Mouse (Mus musculus): ENCODE data around the gene Rfc5. TPM values are rescaled to one million over a fixed set of nuclear protein-coding genes. Genes with fewer than 3 reads are reported as not detected.

Gene Rfc5
- total RNA-seq, 1 experiment, result 173 TPM

DNA sequence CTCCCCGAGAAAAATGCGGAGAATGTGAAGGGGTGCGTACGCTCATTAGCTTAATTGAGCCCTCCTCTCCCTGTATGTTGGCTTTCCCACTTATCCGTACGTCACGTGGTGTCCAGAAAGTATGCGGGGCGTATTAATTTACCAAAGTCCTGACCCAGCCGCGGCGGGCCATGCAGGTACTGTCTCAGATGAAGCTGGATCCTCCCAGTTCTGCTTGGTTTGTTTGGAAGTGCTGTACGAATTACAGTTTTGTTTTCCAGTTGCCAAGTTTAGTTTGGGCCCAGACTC is 28.7 kb downstream of the Rfc5 start:
- in situ Hi-C loops (cut with MboI; ENCODE audit: low sequenced_read_pairs in 2 of 2, unreplicated experiment in 2 of 2), result no loop called here
- peak overlapping the region; percentile 2 to 34 for H3K4me3 ChIP-seq (ENCODE audit: insufficient read depth in 1 of 2, low read depth in 1 of 2, low read length in 2 of 2, poor library complexity in 1 of 2, severe bottlenecking in 1 of 2)
- H3K9me3 ChIP-seq (ENCODE audit: control insufficient read depth, insufficient read depth, low read depth, low read length), result no peaks in the 10 kb centered on the region
- no peak for TF ChIP-seq ZNF384 (IDR thresholded peaks at IDR 0.05; ENCODE audit: low read depth, low read length)
- TF ChIP-seq MAFK (IDR thresholded peaks at IDR 0.05; ENCODE audit: insufficient read depth, low read depth, low read length), result 0 out of 2 replicates have a peak, but pooled peaks have one; percentile 35
- peaks cover 18% of the 10 kb centered on the region for H3K36me3 ChIP-seq (ENCODE audit: control insufficient read depth, insufficient read depth, low read length, poor library complexity, severe bottlenecking)
- no peak for DNase-seq (ENCODE audit: low read depth, low spot score)
- H3K9ac ChIP-seq (ENCODE audit: insufficient read depth, low read depth, low read length, poor library complexity, severe bottlenecking), result 0 out of 2 replicates have a peak overlapping the region, but pooled peaks have one; percentile 30
- peak overlapping the region; percentile 87 for H3K27ac ChIP-seq (ENCODE audit: insufficient read depth, low read depth, low read length, poor library complexity, severe bottlenecking)
- peaks cover 32 to 33% of the 10 kb centered on the region in 2 experiments for H3K4me1 ChIP-seq (ENCODE audit: control insufficient read depth in 2 of 2, insufficient read depth in 2 of 2, low read length in 2 of 2, poor library complexity in 1 of 2)

DNA sequence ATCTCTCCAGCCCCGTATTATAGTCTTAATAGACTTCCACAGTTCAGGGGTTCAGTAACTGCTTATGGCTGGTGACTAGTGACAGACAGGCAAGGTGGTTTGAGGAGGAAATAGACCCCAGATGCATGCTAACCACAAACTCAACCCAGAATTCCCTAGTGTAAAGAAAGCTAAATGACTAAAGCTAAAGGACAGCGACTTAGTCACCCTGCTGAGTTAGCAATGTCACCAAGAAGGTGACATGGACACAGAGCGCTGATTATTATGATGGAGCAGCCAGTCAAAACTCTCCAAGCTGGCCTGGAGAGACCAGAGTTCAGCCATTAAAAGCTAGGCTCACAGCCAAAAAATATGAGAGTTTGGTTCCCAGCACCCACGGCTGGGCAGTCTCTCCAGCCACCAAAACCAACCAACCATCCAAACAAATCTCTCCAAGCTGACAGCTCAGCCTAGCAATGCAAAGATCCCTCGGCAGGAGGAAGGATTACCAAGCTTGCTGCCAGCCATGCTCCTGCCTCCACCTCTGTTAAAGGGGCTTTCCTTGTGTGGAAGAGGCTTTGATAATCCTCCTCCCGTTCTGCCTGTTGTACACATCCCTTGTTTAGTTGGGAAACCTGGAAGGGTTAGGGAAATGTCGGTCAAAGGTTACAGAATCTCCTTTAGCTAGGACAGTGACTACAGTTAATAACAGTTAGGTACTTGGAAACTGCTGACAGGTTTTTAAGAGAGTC is 29.2 kb downstream of the Rfc5 start:
- no peaks in the 10 kb centered on the region for H3K9me3 ChIP-seq (ENCODE audit: control insufficient read depth, insufficient read depth, low read depth, low read length)
- H3K9ac ChIP-seq (ENCODE audit: insufficient read depth, low read depth, low read length, poor library complexity, severe bottlenecking), result peak overlapping the region; percentile 2; the same call in 1 of the 2 replicates
- peaks cover 30 to 33% of the 10 kb centered on the region in 2 experiments for H3K4me1 ChIP-seq (ENCODE audit: control insufficient read depth in 2 of 2, insufficient read depth in 2 of 2, low read length in 2 of 2, poor library complexity in 1 of 2)
- H3K27ac ChIP-seq (ENCODE audit: insufficient read depth, low read depth, low read length, poor library complexity, severe bottlenecking), result peak overlapping the region; percentile 87
- TF ChIP-seq MAFK (IDR thresholded peaks at IDR 0.05; ENCODE audit: insufficient read depth, low read depth, low read length), result no peak
- H3K36me3 ChIP-seq (ENCODE audit: control insufficient read depth, insufficient read depth, low read length, poor library complexity, severe bottlenecking), result peaks cover 14% of the 10 kb centered on the region
- in situ Hi-C loops (cut with MboI; ENCODE audit: low sequenced_read_pairs in 2 of 2, unreplicated experiment in 2 of 2), result no loop called here
- H3K4me3 ChIP-seq (ENCODE audit: insufficient read depth in 1 of 2, low read depth in 1 of 2, low read length in 2 of 2, poor library complexity in 1 of 2, severe bottlenecking in 1 of 2), result peak overlapping the region; percentile 2 to 48; a peak in 3 of 4 replicates
- no peak for DNase-seq (ENCODE audit: low read depth, low spot score)

DNA sequence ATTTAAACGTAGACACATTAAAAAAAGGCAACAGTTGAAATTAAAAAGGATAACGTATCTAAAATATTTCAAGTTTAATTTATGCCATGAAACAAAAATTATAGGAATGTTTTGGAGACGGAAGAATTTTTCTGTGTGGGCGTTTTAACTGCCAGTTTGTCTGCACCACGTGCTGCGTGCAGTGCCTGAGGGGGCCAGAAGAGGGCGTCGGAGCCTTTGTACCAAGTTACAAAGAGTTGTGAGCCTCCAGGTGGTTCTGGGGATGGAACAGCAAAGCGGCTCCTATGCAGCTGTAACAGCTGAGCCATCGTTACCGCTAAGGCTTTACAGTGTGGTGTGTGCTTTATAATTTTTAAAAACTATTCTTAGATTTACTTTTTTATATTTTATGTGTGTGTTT is 30.1 kb downstream of the Rfc5 start:
- H3K36me3 ChIP-seq (ENCODE audit: control insufficient read depth, insufficient read depth, low read length, poor library complexity, severe bottlenecking), result peaks cover 5% of the 10 kb centered on the region
- in situ Hi-C loops (cut with MboI; ENCODE audit: low sequenced_read_pairs in 2 of 2, unreplicated experiment in 2 of 2), result no loop called here
- peak; percentile 83 for DNase-seq (ENCODE audit: low read depth, low spot score)
- H3K4me3 ChIP-seq (ENCODE audit: insufficient read depth in 1 of 2, low read depth in 1 of 2, low read length in 2 of 2, poor library complexity in 1 of 2, severe bottlenecking in 1 of 2), result peak overlapping the region; percentile 71 to 80; a peak in 3 of 4 replicates
- peaks cover 28 to 29% of the 10 kb centered on the region in 2 experiments for H3K4me1 ChIP-seq (ENCODE audit: control insufficient read depth in 2 of 2, insufficient read depth in 2 of 2, low read length in 2 of 2, poor library complexity in 1 of 2)
- no peak for TF ChIP-seq HCFC1 (IDR thresholded peaks at IDR 0.05; ENCODE audit: borderline replicate concordance, insufficient read depth, low read length)
- no peak for TF ChIP-seq CHD2 (IDR thresholded peaks at IDR 0.05; ENCODE audit: low read depth, low read length)
- no peak for TF ChIP-seq MAFK (IDR thresholded peaks at IDR 0.05; ENCODE audit: insufficient read depth, low read depth, low read length)
- TF ChIP-seq ZC3H11A (IDR thresholded peaks at IDR 0.05; ENCODE audit: borderline replicate concordance, low read depth, low read length), result 0 out of 2 replicates have a peak, but pooled peaks have one; percentile 23
- TF ChIP-seq ZNF384 (IDR thresholded peaks at IDR 0.05; ENCODE audit: low read depth, low read length), result no peak
- H3K9me3 ChIP-seq (ENCODE audit: control insufficient read depth, insufficient read depth, low read depth, low read length), result no peaks in the 10 kb centered on the region
- no peak overlapping the region; the same call in 1 of the 2 replicates for H3K27ac ChIP-seq (ENCODE audit: insufficient read depth, low read depth, low read length, poor library complexity, severe bottlenecking)
- no peak overlapping the region; the same call in 1 of the 2 replicates for H3K9ac ChIP-seq (ENCODE audit: insufficient read depth, low read depth, low read length, poor library complexity, severe bottlenecking)

DNA sequence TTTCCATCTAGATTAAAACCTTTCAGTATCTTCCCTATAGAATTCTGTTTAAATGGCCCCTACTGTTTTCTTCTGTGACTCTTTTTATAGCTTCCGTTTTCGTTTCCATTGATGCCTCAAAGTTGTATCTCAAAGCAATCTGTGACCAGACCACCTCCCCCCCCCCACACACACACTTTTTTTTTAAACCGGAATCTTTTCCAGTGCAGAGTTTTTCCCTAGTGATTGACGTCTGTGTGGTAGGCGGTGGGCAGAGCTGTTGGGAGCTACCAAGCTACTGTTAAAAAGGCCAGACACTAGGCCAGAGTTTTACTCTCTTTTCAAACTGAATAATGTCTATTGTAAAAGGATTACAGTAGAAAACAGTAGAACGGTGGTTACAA is 30.6 kb downstream of the Rfc5 start:
- Histone ChIP-seq H3K9me3 (ENCODE audit: control insufficient read depth, insufficient read depth, low read depth, low read length) (no peaks in the 10 kb centered on the region), H3K9ac (ENCODE audit: insufficient read depth, low read depth, low read length, poor library complexity, severe bottlenecking) (peak overlapping the region; percentile 76; the same call in 1 of the 2 replicates), H3K27ac (ENCODE audit: insufficient read depth, low read depth, low read length, poor library complexity, severe bottlenecking) (peak overlapping the region; percentile 97; the same call in 1 of the 2 replicates), H3K4me3 (ENCODE audit: insufficient read depth in 1 of 2, low read depth in 1 of 2, low read length in 2 of 2, poor library complexity in 1 of 2, severe bottlenecking in 1 of 2) (peak overlapping the region; percentile 71 to 80), H3K4me1 (ENCODE audit: control insufficient read depth in 2 of 2, insufficient read depth in 2 of 2, low read length in 2 of 2, poor library complexity in 1 of 2) (peaks cover 26 to 28% of the 10 kb centered on the region in 2 experiments), H3K36me3 (ENCODE audit: control insufficient read depth, insufficient read depth, low read length, poor library complexity, severe bottlenecking) (peaks cover 1% of the 10 kb centered on the region; the same call in 1 of the 2 replicates)
- DNase-seq (ENCODE audit: low read depth, low spot score), result no peak
- no peak for TF ChIP-seq MAFK (IDR thresholded peaks at IDR 0.05; ENCODE audit: insufficient read depth, low read depth, low read length)
- TF ChIP-seq CHD2 (IDR thresholded peaks at IDR 0.05; ENCODE audit: low read depth, low read length), result no peak
- TF ChIP-seq ZC3H11A (IDR thresholded peaks at IDR 0.05; ENCODE audit: borderline replicate concordance, low read depth, low read length), result no peak
- no peak for TF ChIP-seq HCFC1 (IDR thresholded peaks at IDR 0.05; ENCODE audit: borderline replicate concordance, insufficient read depth, low read length)
- no peak for TF ChIP-seq ZNF384 (IDR thresholded peaks at IDR 0.05; ENCODE audit: low read depth, low read length)
- in situ Hi-C loops (cut with MboI; ENCODE audit: low sequenced_read_pairs in 2 of 2, unreplicated experiment in 2 of 2), result no loop called here
